Mouse (Mus musculus): ENCODE measurements around the gene Comt.

DNA sequence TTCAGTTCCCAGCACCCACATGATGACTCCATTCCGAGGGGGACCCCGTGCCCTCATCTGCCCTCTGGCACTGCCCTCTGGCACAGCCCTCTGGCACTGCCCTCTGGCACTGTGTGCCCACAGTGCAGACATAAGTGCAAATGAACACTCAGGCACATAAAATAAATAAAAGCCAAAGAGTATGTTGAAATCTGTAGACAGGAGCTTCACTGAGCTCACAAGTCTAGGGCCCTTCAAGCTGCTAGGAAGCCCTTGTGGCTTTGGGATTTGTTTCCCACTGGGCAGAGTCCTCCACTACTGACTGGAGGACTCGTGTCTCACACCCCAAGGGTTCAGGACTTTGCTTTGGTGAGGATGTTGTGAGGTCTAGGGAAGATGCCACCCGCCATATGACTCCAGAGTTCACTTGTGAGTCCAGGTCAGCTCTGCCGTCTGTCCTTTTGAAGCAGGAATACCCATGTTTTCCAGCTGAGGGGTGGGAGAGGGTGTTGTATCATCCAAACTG, 1.4 kb upstream of the Comt start:
- no peak for TF ChIP-seq HCFC1 (IDR thresholded peaks at IDR 0.05; ENCODE audit: borderline replicate concordance, insufficient read depth, low read length)
- TF ChIP-seq CHD2 (IDR thresholded peaks at IDR 0.05; ENCODE audit: low read depth, low read length): no peak
- no peak for TF ChIP-seq ZC3H11A (IDR thresholded peaks at IDR 0.05; ENCODE audit: borderline replicate concordance, low read depth, low read length)
- TF ChIP-seq ZNF384 (IDR thresholded peaks at IDR 0.05; ENCODE audit: low read depth, low read length): no peak
- no peak for TF ChIP-seq MAFK (IDR thresholded peaks at IDR 0.05; ENCODE audit: insufficient read depth, low read depth, low read length)
